11 mouse cellular contexts compared by ENCODE assay signal in genomic region chr14:60435515-60435914, GRCm38 (mm10).
DNase-seq lines count a peak whose midpoint lies in the region; ATAC-seq and TF ChIP-seq lines count a peak whose summit lies in the region.
"Had no signal": no experiment of that assay in that cellular context is flagged by ENCODE, and none has a peak within 500 bp of the region (broad histone marks: within the 10 kb centered on the region; RNA-seq: fewer than 3 reads in every experiment).

No protein-coding gene starts in this region.

- H3K36me3 ChIP-seq in liver, adult 2 months (ENCODE audit: control insufficient read depth, insufficient read depth, low read length) = no peaks in the 10 kb centered on the region
- no peaks in the 10 kb centered on the region for H3K36me3 ChIP-seq in liver, embryonic 11.5 days (ENCODE audit: control insufficient read depth, insufficient read depth, low read length)
- H3K36me3 ChIP-seq: hindbrain, embryonic 13.5 days; neural tube, embryonic 13.5 days had no signal

- no peak overlapping the region for H3K9ac ChIP-seq in liver, adult 2 months (ENCODE audit: low read depth, low read length)
- H3K9ac ChIP-seq in liver, embryonic 11.5 days (ENCODE audit: low read depth, low read length) = no peak overlapping the region
- H3K9ac ChIP-seq: hindbrain, embryonic 13.5 days; neural tube, embryonic 13.5 days had no signal

- no peak overlapping the region for H3K27ac ChIP-seq in liver, adult 2 months (replicated peaks; ENCODE audit: insufficient read depth, low read depth, low read length)
- no peak overlapping the region for H3K27ac ChIP-seq in liver, embryonic 11.5 days (ENCODE audit: low read depth, low read length)
- H3K27ac ChIP-seq: hindbrain, embryonic 13.5 days; neural tube, embryonic 13.5 days had no signal

- TF ChIP-seq POLR2A in liver, adult 2 months (IDR thresholded peaks at IDR 0.05; ENCODE audit: extremely low read depth, insufficient read depth, low read length) = no peak

- H3K4me3 ChIP-seq in liver, adult 2 months (ENCODE audit: insufficient read depth, low read depth, low read length) = no peak overlapping the region
- no peak overlapping the region for H3K4me3 ChIP-seq in liver, embryonic 11.5 days (ENCODE audit: low read depth, low read length)
- H3K4me3 ChIP-seq: hindbrain, embryonic 13.5 days; neural tube, embryonic 13.5 days had no signal

- peak; percentile 19 for DNase-seq in adrenal gland, adult 2 months
- no peak for DNase-seq in adrenal gland, adult 18-20 months (ENCODE audit: low spot score in 2 of 2)
- DNase-seq in liver, adult 2 months (ENCODE audit: extremely low read depth, low read depth, low spot score) = peak; percentile 21
- DNase-seq in liver, embryonic 11.5 days (ENCODE audit: low spot score) = no peak
- DNase-seq in adrenal gland, postnatal 36 days = peak; percentile 36 to 59
- DNase-seq in kidney, postnatal 4 days = peak; percentile 27 to 47
- DNase-seq in natural killer cell, adult 2 months (ENCODE audit: low spot score in 2 of 2) = no peak
- DNase-seq in c-Kit-positive CD71-positive TER-119-positive erythroid progenitor cells, embryonic 14.5 days (ENCODE audit: low spot score) = no peak
- DNase-seq: B cell, adult 2 months had no signal

- ATAC-seq in liver, embryonic 11.5 days (replicated peaks; ENCODE audit: low FRiP score) = no peak

- H3K4me1 ChIP-seq in liver, adult 2 months (ENCODE audit: control insufficient read depth, insufficient read depth, low read length) = no peaks in the 10 kb centered on the region
- no peaks in the 10 kb centered on the region for H3K4me1 ChIP-seq in liver, embryonic 11.5 days (replicated peaks; ENCODE audit: control insufficient read depth, insufficient read depth, low read length)
- H3K4me1 ChIP-seq: hindbrain, embryonic 13.5 days; neural tube, embryonic 13.5 days had no signal

- no peaks in the 10 kb centered on the region for H3K9me3 ChIP-seq in liver, embryonic 11.5 days (ENCODE audit: control insufficient read depth, low read length)
- H3K9me3 ChIP-seq: hindbrain, embryonic 13.5 days; neural tube, embryonic 13.5 days had no signal

- WGBS in liver, adult 2 months = 72% methylated on average over 4 of the region's 4 CpGs
- 60% methylated on average over 4 of the region's 4 CpGs for WGBS in liver, embryonic 11.5 days

- TF ChIP-seq CTCF in liver, adult 2 months (IDR thresholded peaks at IDR 0.05; ENCODE audit: low read depth, low read length) = peak; percentile 71

- H3K4me2 ChIP-seq in liver, embryonic 11.5 days = no peak overlapping the region
- H3K4me2 ChIP-seq: hindbrain, embryonic 13.5 days; neural tube, embryonic 13.5 days had no signal

- H3K27me3 ChIP-seq in liver, adult 2 months (ENCODE audit: control insufficient read depth, insufficient read depth, low read length) = no peaks in the 10 kb centered on the region
- H3K27me3 ChIP-seq in liver, embryonic 11.5 days (replicated peaks; ENCODE audit: control insufficient read depth, insufficient read depth, low read length) = no peaks in the 10 kb centered on the region
- H3K27me3 ChIP-seq: hindbrain, embryonic 13.5 days; neural tube, embryonic 13.5 days had no signal

- no peaks in the 10 kb centered on the region for H3K79me2 ChIP-seq in liver, adult 2 months (ENCODE audit: control insufficient read depth, insufficient read depth, low read length)

Comparison
In these comparisons a context has a peak if more than half of its experiments do, and no peak if none do; other contexts are left out.
1. DNase-seq: peak in adrenal gland, adult 2 months (single experiment), liver, adult 2 months (single experiment), adrenal gland, postnatal 36 days (2 of 2) and kidney, postnatal 4 days (2 of 2); none in adrenal gland, adult 18-20 months (0 of 2), liver, embryonic 11.5 days (single experiment), natural killer cell, adult 2 months (0 of 2) and c-Kit-positive CD71-positive TER-119-positive erythroid progenitor cells, embryonic 14.5 days (single experiment).